Mouse (Mus musculus): ENCODE results near the gene Zfp131. TPM values are rescaled to one million over a fixed set of nuclear protein-coding genes. Genes with fewer than 3 reads are reported as not detected.
"Not testable (repeated sequence)": the region's sequence is repeated elsewhere in the genome, so short reads cannot be mapped to it uniquely, and the experiment has no call there.

Gene Zfp131
- 40.8 and 45.1 TPM in 2 replicates for polyA plus RNA-seq (2016; fragmentation: Nextera tagmentation; extraction: Ambion mirVana)

GRCm38 (mm10) chr13:119790761-119791579 is at the start of gene Zfp131:
Gene Zfp131, minus strand, starts transcription at chr13:119790889.
- WGBS, result 1% methylated on average over 85 of the region's 86 CpGs
- Histone ChIP-seq H3K36me3 (replicated peaks) (peaks cover 34% of the 10 kb centered on the region), H3K4me3 (peak within 1 kb of the TSS; percentile 90), H3K4me1 (peaks cover 13% of the 10 kb centered on the region), H3K27ac (replicated peaks) (peak within 1 kb of the TSS; percentile 97), H3K27me3 (replicated peaks; ENCODE audit: low read depth, poor library complexity, severe bottlenecking) (no peaks in the 10 kb centered on the region), H3K9me3 (no peaks in the 10 kb centered on the region)
- DNase-seq (ENCODE audit: low spot score), result peak; percentile 98

- H3K27me3 ChIP-seq (replicated peaks; ENCODE audit: low read depth, poor library complexity, severe bottlenecking), result peaks cover 21% of the 10 kb centered on the region
- H3K4me1 ChIP-seq; DNase-seq (ENCODE audit: low spot score); H3K4me3 ChIP-seq; H3K9me3 ChIP-seq; H3K27ac ChIP-seq (replicated peaks); H3K36me3 ChIP-seq (replicated peaks): not testable (repeated sequence)
- 22% methylated on average over 6 of the region's 6 CpGs for WGBS
These were observed 49.3 kb upstream of the Zfp131 start for GRCm38 (mm10) chr13:119839982-119840381.

GRCm38 (mm10) chr13:119837719-119838337 is 47.1 kb upstream of the Zfp131 start:
- H3K9me3 ChIP-seq; H3K4me1 ChIP-seq; H3K36me3 ChIP-seq (replicated peaks); H3K4me3 ChIP-seq; H3K27ac ChIP-seq (replicated peaks): not testable (repeated sequence)
- H3K27me3 ChIP-seq (replicated peaks; ENCODE audit: low read depth, poor library complexity, severe bottlenecking), result peaks cover 21% of the 10 kb centered on the region
- WGBS, result 4% methylated on average over 14 of the region's 23 CpGs
- peak; percentile 46 for DNase-seq (ENCODE audit: low spot score)

GRCm38 (mm10) chr13:119836324-119836811 is 45.7 kb upstream of the Zfp131 start:
- H3K4me1 ChIP-seq; H3K27ac ChIP-seq (replicated peaks); H3K36me3 ChIP-seq (replicated peaks); H3K9me3 ChIP-seq: not testable (repeated sequence)
- peak; percentile 51 for DNase-seq (ENCODE audit: low spot score)
- Histone ChIP-seq H3K27me3 (replicated peaks; ENCODE audit: low read depth, poor library complexity, severe bottlenecking) (peaks cover 21% of the 10 kb centered on the region), H3K4me3 (peak overlapping the region; percentile 30; the same call in 1 of the 2 replicates)
- 10% methylated on average over 23 of the region's 23 CpGs for WGBS

- H3K27me3 ChIP-seq (replicated peaks; ENCODE audit: low read depth, poor library complexity, severe bottlenecking), result peaks cover 21% of the 10 kb centered on the region
- peak within 1 kb of the TSS; percentile 30; the same call in 1 of the 2 replicates for H3K4me3 ChIP-seq
- not testable (repeated sequence) for H3K36me3 ChIP-seq (replicated peaks); H3K27ac ChIP-seq (replicated peaks); H3K9me3 ChIP-seq; H3K4me1 ChIP-seq
- peak; percentile 53 for DNase-seq (ENCODE audit: low spot score)
- 15% methylated on average over 19 of the region's 25 CpGs for WGBS
These were observed 44.8 kb upstream of the Zfp131 start, which contains the start of gene D13Ertd608e for GRCm38 (mm10) chr13:119835320-119836056. Gene D13Ertd608e, plus strand, starts transcription at chr13:119836006.

- H3K4me3 ChIP-seq; H3K27me3 ChIP-seq (replicated peaks; ENCODE audit: low read depth, poor library complexity, severe bottlenecking); H3K36me3 ChIP-seq (replicated peaks); DNase-seq (ENCODE audit: low spot score); H3K4me1 ChIP-seq; H3K27ac ChIP-seq (replicated peaks); H3K9me3 ChIP-seq: not testable (repeated sequence)
These were observed 39.4 kb upstream of the Zfp131 start, which contains the start of gene AF067063 for GRCm38 (mm10) chr13:119830116-119830515. Gene AF067063, minus strand, starts transcription at chr13:119830216.

- Histone ChIP-seq H3K27ac (replicated peaks) (no peak overlapping the region), H3K4me3 (no peak overlapping the region), H3K4me1 (no peaks in the 10 kb centered on the region), H3K36me3 (replicated peaks) (no peaks in the 10 kb centered on the region), H3K27me3 (replicated peaks; ENCODE audit: low read depth, poor library complexity, severe bottlenecking) (no peaks in the 10 kb centered on the region), H3K9me3 (no peaks in the 10 kb centered on the region)
- DNase-seq (ENCODE audit: low spot score), result no peak
- 22% methylated on average over 2 of the region's 2 CpGs for WGBS
These were observed 27.0 kb upstream of the Zfp131 start for GRCm38 (mm10) chr13:119817579-119818206.

- Histone ChIP-seq H3K9me3 (no peaks in the 10 kb centered on the region), H3K27me3 (replicated peaks; ENCODE audit: low read depth, poor library complexity, severe bottlenecking) (no peaks in the 10 kb centered on the region), H3K27ac (replicated peaks) (no peak overlapping the region), H3K36me3 (replicated peaks) (no peaks in the 10 kb centered on the region), H3K4me1 (no peaks in the 10 kb centered on the region), H3K4me3 (no peak overlapping the region)
- no peak for DNase-seq (ENCODE audit: low spot score)
- WGBS, result 61% methylated on average over 8 of the region's 8 CpGs
These were observed 26.1 kb upstream of the Zfp131 start for GRCm38 (mm10) chr13:119816798-119817197.

GRCm38 (mm10) chr13:119810031-119810430 is 19.3 kb upstream of the Zfp131 start:
- H3K27me3 ChIP-seq (replicated peaks; ENCODE audit: low read depth, poor library complexity, severe bottlenecking), result no peaks in the 10 kb centered on the region
- 93% methylated on average over 9 of the region's 9 CpGs for WGBS

GRCm38 (mm10) chr13:119808937-119809336 is 18.2 kb upstream of the Zfp131 start:
- H3K4me1 ChIP-seq, result no peaks in the 10 kb centered on the region
- WGBS, result 74% methylated on average over 2 of the region's 2 CpGs
- DNase-seq (ENCODE audit: low spot score), result no peak
- no peak overlapping the region for H3K4me3 ChIP-seq
- no peak overlapping the region for H3K27ac ChIP-seq (replicated peaks)
- H3K9me3 ChIP-seq, result no peaks in the 10 kb centered on the region
- no peaks in the 10 kb centered on the region for H3K36me3 ChIP-seq (replicated peaks)
- H3K27me3 ChIP-seq (replicated peaks; ENCODE audit: low read depth, poor library complexity, severe bottlenecking), result no peaks in the 10 kb centered on the region

More at GRCm38 (mm10) chr13:119810031-119810430, 19.3 kb upstream of the Zfp131 start:
- H3K4me3 ChIP-seq, result no peak overlapping the region
- H3K36me3 ChIP-seq (replicated peaks), result no peaks in the 10 kb centered on the region
- DNase-seq (ENCODE audit: low spot score), result no peak
- H3K4me1 ChIP-seq, result no peaks in the 10 kb centered on the region
- no peak overlapping the region for H3K27ac ChIP-seq (replicated peaks)
- H3K9me3 ChIP-seq, result no peaks in the 10 kb centered on the region

GRCm38 (mm10) chr13:119797656-119798055 is 7.0 kb upstream of the Zfp131 start:
- no peaks in the 10 kb centered on the region for H3K4me1 ChIP-seq
- H3K9me3 ChIP-seq, result no peaks in the 10 kb centered on the region
- H3K27ac ChIP-seq (replicated peaks), result no peak overlapping the region
- WGBS, result 72% methylated on average over 4 of the region's 4 CpGs
- H3K27me3 ChIP-seq (replicated peaks; ENCODE audit: low read depth, poor library complexity, severe bottlenecking), result no peaks in the 10 kb centered on the region
- no peak for DNase-seq (ENCODE audit: low spot score)
- H3K4me3 ChIP-seq, result no peak overlapping the region
- no peaks in the 10 kb centered on the region for H3K36me3 ChIP-seq (replicated peaks)

All from embryonic facial prominence, embryonic 10.5 days (tissue).